Comparison of ENCODE assay signal across 20 mouse cellular contexts in the genomic region with DNA sequence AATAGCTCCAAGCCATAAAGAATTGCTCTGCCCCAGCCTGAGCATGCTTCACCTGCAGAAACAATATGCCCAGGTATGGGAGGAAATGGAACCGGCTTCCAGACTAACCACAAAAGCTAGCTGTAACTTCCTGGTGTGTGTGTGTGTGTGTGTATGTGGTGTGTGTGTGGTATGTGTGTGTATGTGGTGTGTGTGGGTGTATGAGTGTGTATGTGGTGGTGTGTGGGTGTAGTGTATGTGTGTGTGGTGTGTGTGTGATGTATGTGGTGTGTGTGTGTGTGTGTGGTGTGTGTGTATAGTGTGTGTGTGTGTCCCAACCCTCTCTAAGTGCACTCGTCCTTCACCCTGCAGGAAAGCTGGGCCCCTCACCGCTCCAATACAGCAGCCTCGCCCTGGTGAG. TPM values are rescaled to one million over a fixed set of nuclear protein-coding genes. Genes with fewer than 3 reads are reported as not detected.
DNase-seq lines count a peak whose midpoint lies in the region; ATAC-seq and TF ChIP-seq lines count a peak whose summit lies in the region.
"Had no signal": no experiment of that assay in that cellular context is flagged by ENCODE, and none has a peak within 500 bp of the region (broad histone marks: within the 10 kb centered on the region; RNA-seq: fewer than 3 reads in every experiment).

No protein-coding gene starts in this region.

- no peaks in the 10 kb centered on the region for H3K36me3 ChIP-seq in hindbrain, embryonic 13.5 days
- H3K36me3 ChIP-seq: heart, embryonic 12.5 days; hindbrain, embryonic 10.5 days; hindbrain, embryonic 15.5 days had no signal

- no peak overlapping the region for H3K27ac ChIP-seq in layer of hippocampus, adult 2 months
- no peak overlapping the region for H3K27ac ChIP-seq in hindbrain, embryonic 13.5 days
- H3K27ac ChIP-seq: forebrain, embryonic 13.5 days; hindbrain, embryonic 10.5 days; hindbrain, embryonic 15.5 days had no signal

- peak; percentile 29 for ATAC-seq in inflammation-experienced regulatory T-cells, adult 6 months
- no peak for ATAC-seq in hindbrain, embryonic 13.5 days (ENCODE audit: low FRiP score)
- ATAC-seq: forebrain, embryonic 13.5 days; forebrain, postnatal 0 days had no signal

- H3K9ac ChIP-seq in hindbrain, embryonic 13.5 days, result no peak overlapping the region
- H3K9ac ChIP-seq: forebrain, embryonic 13.5 days; forebrain, postnatal 0 days; heart, embryonic 12.5 days; hindbrain, embryonic 15.5 days had no signal

- H3K4me3 ChIP-seq in layer of hippocampus, adult 2 months, result no peak overlapping the region
- no peak overlapping the region for H3K4me3 ChIP-seq in hindbrain, embryonic 13.5 days
- H3K4me3 ChIP-seq: forebrain, embryonic 13.5 days; heart, embryonic 12.5 days; hindbrain, embryonic 10.5 days; hindbrain, embryonic 15.5 days had no signal

- H3K27me3 ChIP-seq in hindbrain, embryonic 13.5 days, result peaks cover 65% of the 10 kb centered on the region

- no peak for TF ChIP-seq CTCF in layer of hippocampus, adult 2 months (conservative IDR thresholded peaks at IDR 0.05)

- H3K4me1 ChIP-seq in hindbrain, embryonic 13.5 days (replicated peaks), result peaks cover 23% of the 10 kb centered on the region

- whole genome bisulfite sequencing in hindbrain, embryonic 13.5 days, result 62% methylated on average over 4 of the region's 4 CpGs

- no peaks in the 10 kb centered on the region for H3K9me3 ChIP-seq in hindbrain, embryonic 13.5 days
- H3K9me3 ChIP-seq: forebrain, embryonic 13.5 days; hindbrain, embryonic 10.5 days; hindbrain, embryonic 15.5 days had no signal

- H3K4me2 ChIP-seq in hindbrain, embryonic 13.5 days, result no peak overlapping the region
- H3K4me2 ChIP-seq: forebrain, embryonic 13.5 days; heart, embryonic 12.5 days; hindbrain, embryonic 15.5 days had no signal

- peak; percentile 2 for DNase-seq in adrenal gland, postnatal 14 days
- no peak for DNase-seq in adrenal gland, adult 8-10 months
- DNase-seq in thymus, postnatal 0 days (ENCODE audit: low spot score), result peak; percentile 25
- no peak for DNase-seq in thymus, adult 18-20 months
- no peak for DNase-seq in layer of hippocampus, adult 2 months (ENCODE audit: low spot score in 2 of 2)
- DNase-seq: adrenal gland, postnatal 10 days; B cell, adult 2 months; cerebellum, adult 11-12 months; cerebellum, adult 9-10 months; cerebellum, postnatal 25 days; forebrain, postnatal 0 days; gastrocnemius, postnatal 25 days had no signal

RNA-seq across cellular contexts. Expression of a gene that starts 10.8 kb away (rescaled TPM):
- total RNA-seq in adrenal gland, postnatal 14 days (2021), result not detected in 2 replicates
- total RNA-seq in adrenal gland, adult 8-10 months (2022), result not detected
- polyA plus RNA-seq in thymus, postnatal 0 days (2015; fragmentation: Nextera tagmentation; extraction: Ambion mirVana), result not detected in 2 replicates
- polyA plus RNA-seq in inflammation-experienced regulatory T-cells, adult 6 months (2017; shearing (Covaris generic)), result not detected
- total RNA-seq in layer of hippocampus, adult 2 months (2021), result not detected
- 0.54 and 0.86 TPM in 2 replicates for polyA plus RNA-seq in hindbrain, embryonic 13.5 days (2015; fragmentation: Nextera tagmentation; extraction: Ambion mirVana)
- total RNA-seq: granulocyte monocyte progenitor cell, adult 5-6 weeks had no signal
- polyA plus RNA-seq: cortical plate, adult 2 months had no signal

RNA-seq across cellular contexts. Expression of a gene that starts 20.0 kb away (rescaled TPM):
- 0.30 TPM in 1 of 2 replicates, not detected in the other for total RNA-seq in adrenal gland, postnatal 14 days (2021)
- total RNA-seq in adrenal gland, adult 8-10 months (2022), result 1 to 10 TPM in 1 of 4 experiments, under 1 TPM in 1, not detected in 2; 0.35 to 1.6 TPM
- polyA plus RNA-seq in thymus, postnatal 0 days (2015; fragmentation: Nextera tagmentation; extraction: Ambion mirVana), result 0.81 and 0.90 TPM in 2 replicates
- 1 to 10 TPM in 1 of 3 experiments, under 1 TPM in 1, not detected in 1; 0.21 to 1.6 TPM for polyA plus RNA-seq in inflammation-experienced regulatory T-cells, adult 6 months (2017; shearing (Covaris generic))
- 1 to 10 TPM; 1.2 to 2.7 TPM for total RNA-seq in layer of hippocampus, adult 2 months (2021)
- polyA plus RNA-seq in hindbrain, embryonic 13.5 days (2015; fragmentation: Nextera tagmentation; extraction: Ambion mirVana), result 1.7 and 2.8 TPM in 2 replicates
- total RNA-seq: granulocyte monocyte progenitor cell, adult 5-6 weeks had no signal

RNA-seq across cellular contexts. Expression of a gene that starts 36.2 kb away (rescaled TPM):
- 0.22 TPM in 1 of 2 replicates, not detected in the other for total RNA-seq in adrenal gland, postnatal 14 days (2021)
- total RNA-seq in adrenal gland, adult 8-10 months (2022), result not detected
- 0.07 and 0.35 TPM in 2 replicates for polyA plus RNA-seq in thymus, postnatal 0 days (2015; fragmentation: Nextera tagmentation; extraction: Ambion mirVana)
- polyA plus RNA-seq in inflammation-experienced regulatory T-cells, adult 6 months (2017; shearing (Covaris generic)), result not detected
- under 1 TPM; 0.31 to 0.49 TPM for total RNA-seq in layer of hippocampus, adult 2 months (2021)
- 1.6 and 2.0 TPM in 2 replicates for polyA plus RNA-seq in hindbrain, embryonic 13.5 days (2015; fragmentation: Nextera tagmentation; extraction: Ambion mirVana)

RNA-seq across cellular contexts. Expression of a gene that starts 36.4 kb away (rescaled TPM):
- 18.6 and 22.9 TPM in 2 replicates for total RNA-seq in adrenal gland, postnatal 14 days (2021)
- 10 to 100 TPM; 18.1 to 38.0 (median 23.4) TPM for total RNA-seq in adrenal gland, adult 8-10 months (2022)
- 18.2 and 21.9 TPM in 2 replicates for polyA plus RNA-seq in thymus, postnatal 0 days (2015; fragmentation: Nextera tagmentation; extraction: Ambion mirVana)
- 1 to 10 TPM; 6.6 to 8.4 (median 8.3) TPM for polyA plus RNA-seq in inflammation-experienced regulatory T-cells, adult 6 months (2017; shearing (Covaris generic))
- 10 to 100 TPM; 46.1 to 49.7 TPM for total RNA-seq in layer of hippocampus, adult 2 months (2021)
- polyA plus RNA-seq in hindbrain, embryonic 13.5 days (2015; fragmentation: Nextera tagmentation; extraction: Ambion mirVana), result 83.8 and 90.6 TPM in 2 replicates

Comparison
In these comparisons a context has a peak if more than half of its experiments do, and no peak if none do; other contexts are left out.
1. DNase-seq: peak in adrenal gland, postnatal 14 days (single experiment) and thymus, postnatal 0 days (single experiment); none in adrenal gland, adult 8-10 months (single experiment), thymus, adult 18-20 months (0 of 2) and layer of hippocampus, adult 2 months (0 of 2).